Mouse (Mus musculus) spleen, postnatal 36 days (tissue): ENCODE measurements at regions not wholly inside any gene's neighbourhood (a gene's known extent, or its start where the extent isn't known, plus 50 kb on each side); places are given as distances from the start of the nearest gene placed in this dataset.
"Not testable (repeated sequence)": the region's sequence is repeated elsewhere in the genome, so short reads cannot be mapped to it uniquely, and the experiment has no call there.

Experiments used
- DNase-seq, 2 experiments: peaks; one replicate each; pipeline ENCODE4 v3.0.0; 2022; ENCODE audit warnings: low spot score in 2 of 2, mixed read lengths in 1 of 2

GRCm38 (mm10) chr2:72615869-72616268 is 139.9 kb downstream of the Cdca7 start:
- no peak for DNase-seq

- no peak for DNase-seq
Measured at GRCm38 (mm10) chr2:72616412-72616811, 140.5 kb downstream of the Cdca7 start.

GRCm38 (mm10) chr2:72619446-72619845 is 143.5 kb downstream of the Cdca7 start:
- no peak for DNase-seq

GRCm38 (mm10) chr2:72620182-72620652 is 144.3 kb downstream of the Cdca7 start:
- no peak for DNase-seq

GRCm38 (mm10) chr2:72627915-72628314 is 152.0 kb downstream of the Cdca7 start:
- no peak for DNase-seq

GRCm38 (mm10) chr2:72628626-72629470 is 152.9 kb downstream of the Cdca7 start:
- no peak for DNase-seq

- no peak for DNase-seq
Measured at GRCm38 (mm10) chr2:72629691-72630461, 153.9 kb downstream of the Cdca7 start.

GRCm38 (mm10) chr2:72637881-72638620 is 162.1 kb downstream of the Cdca7 start:
- DNase-seq: no peak

- DNase-seq: no peak
Measured at GRCm38 (mm10) chr2:72639022-72639421, 163.1 kb downstream of the Cdca7 start.

GRCm38 (mm10) chr2:72641228-72641627 is 165.3 kb downstream of the Cdca7 start:
- DNase-seq: no peak

GRCm38 (mm10) chr2:72644151-72644843 is 168.3 kb downstream of the Cdca7 start:
- no peak for DNase-seq

- no peak for DNase-seq
Measured at GRCm38 (mm10) chr2:72647642-72648041, 171.7 kb downstream of the Cdca7 start.

- no peak for DNase-seq
Measured at GRCm38 (mm10) chr2:72648294-72648693, 172.3 kb downstream of the Cdca7 start.

GRCm38 (mm10) chr2:72655864-72656263 is 179.9 kb downstream of the Cdca7 start:
- no peak for DNase-seq

- DNase-seq: no peak
Measured at GRCm38 (mm10) chr2:72657101-72657920, 181.4 kb downstream of the Cdca7 start.

GRCm38 (mm10) chr2:72662396-72662795 is 186.4 kb downstream of the Cdca7 start:
- no peak for DNase-seq

GRCm38 (mm10) chr2:72662979-72663780 is 187.2 kb downstream of the Cdca7 start:
- no peak for DNase-seq

- DNase-seq: not testable (repeated sequence)
Measured at GRCm38 (mm10) chr2:72667396-72667795, 191.4 kb downstream of the Cdca7 start.
